Mouse (Mus musculus): ENCODE data around the gene Tdo2.

Gene Tdo2

DNA sequence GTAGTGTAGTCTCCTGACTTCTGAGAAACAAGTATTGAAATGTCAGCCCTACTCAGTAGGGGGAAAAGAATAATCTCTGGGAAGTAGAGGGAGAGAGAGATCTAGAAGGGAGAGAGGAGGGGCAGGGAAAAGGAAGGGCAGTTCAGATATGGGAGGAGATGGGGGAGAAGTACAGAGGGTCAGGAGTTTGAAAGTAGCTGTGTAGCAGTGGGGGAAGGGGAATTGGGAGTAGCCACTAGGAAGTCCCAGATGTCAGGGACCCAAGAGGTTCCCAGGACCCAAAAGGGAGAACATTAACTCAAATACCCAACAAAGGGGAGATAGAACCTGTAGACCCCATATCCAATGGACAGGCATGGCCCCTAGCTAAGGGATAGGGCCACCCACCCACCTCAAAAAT, at the start of gene Tdo2:
Gene Tdo2 (minus strand): TSS at position 101 of the 400 bp plus-strand sequence.
- in situ Hi-C loops (cut with MboI, MseI): no loop called here

GRCm38 (mm10) chr3:82023065-82023464, 47.1 kb upstream of the Tdo2 start:
- in situ Hi-C loops (cut with MboI, MseI): no loop called here

DNA sequence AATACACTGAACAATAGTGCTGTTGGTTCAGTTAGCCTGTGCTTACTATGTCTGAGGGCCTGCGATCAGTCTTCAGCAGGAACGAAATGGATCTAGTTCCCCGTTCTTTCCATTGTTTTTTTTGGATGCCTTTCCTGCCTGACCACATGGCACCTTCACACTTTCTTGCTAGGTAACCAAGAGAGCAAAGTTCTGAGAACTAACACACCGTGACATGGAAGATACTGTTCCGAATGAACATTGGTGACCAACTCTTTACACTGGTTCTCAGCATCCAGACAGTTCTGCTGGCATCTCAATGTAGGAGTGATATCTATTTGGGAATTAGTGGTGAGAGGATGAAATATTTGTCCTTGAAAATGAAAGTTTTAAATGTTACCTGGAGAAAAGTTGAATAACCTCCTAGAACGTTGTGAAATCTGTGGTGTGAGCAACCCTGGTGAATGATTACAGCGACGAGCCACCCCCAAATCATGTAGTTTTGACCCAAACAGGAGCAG, 46.5 kb upstream of the Tdo2 start:
- in situ Hi-C loops (cut with MboI, MseI): no loop called here

DNA sequence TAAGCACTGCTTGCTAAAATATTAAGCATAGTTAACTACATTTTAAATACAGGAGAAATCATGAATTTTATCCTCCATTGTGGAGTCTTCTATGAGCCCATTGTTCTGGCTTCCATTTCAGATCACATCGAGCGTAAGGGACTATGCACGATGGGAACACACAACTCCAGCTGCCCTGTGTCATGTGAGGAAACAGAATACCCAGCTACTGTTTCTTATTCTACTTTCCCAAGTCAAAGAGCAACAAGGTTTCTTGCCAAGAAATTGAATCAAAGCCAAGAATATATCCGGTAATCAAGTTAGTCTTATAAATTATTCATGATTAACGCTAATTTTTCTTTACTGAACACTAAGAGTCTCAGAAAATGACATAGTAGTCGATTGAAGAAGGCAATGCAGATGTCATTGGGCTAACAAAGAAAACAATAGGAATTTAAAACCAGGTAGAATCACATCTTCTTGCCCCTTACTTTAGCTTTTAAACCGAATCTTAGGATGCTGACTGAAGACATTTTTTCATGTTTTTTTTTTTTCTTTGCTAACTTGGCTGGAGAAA, 38.2 kb upstream of the Tdo2 start:
- in situ Hi-C loops (cut with MboI, MseI): no loop called here

- in situ Hi-C loops (cut with MboI, MseI): no loop called here
Observed at GRCm38 (mm10) chr3:82007002-82007401, 31.0 kb upstream of the Tdo2 start.

DNA sequence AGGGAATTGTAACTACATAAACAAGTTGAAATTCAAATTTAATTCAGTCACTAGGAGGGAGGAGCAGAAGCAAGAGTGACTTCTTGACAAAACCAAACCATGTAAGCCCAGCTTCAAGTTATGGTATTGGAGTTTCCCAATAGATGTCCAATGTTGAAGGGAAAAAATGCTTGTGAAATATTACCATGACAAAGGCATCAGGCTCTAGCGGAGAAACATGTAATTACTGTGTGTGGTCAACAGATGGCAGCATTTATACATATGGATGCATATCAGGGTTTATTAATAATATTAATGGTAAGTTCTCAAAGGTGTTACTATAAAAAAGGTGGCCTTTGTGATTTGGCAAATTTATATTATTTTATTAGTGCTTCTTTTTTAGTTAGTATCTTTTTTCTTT, 20.0 kb upstream of the Tdo2 start:
- in situ Hi-C loops (cut with MboI, MseI): loop anchor here in 1 of 2 experiments (10.0 kb wide), 1 partner anchor 709 kb away; no protein-coding TSS in a partner anchor

GRCm38 (mm10) chr3:81995371-81995770, 19.4 kb upstream of the Tdo2 start:
- in situ Hi-C loops (cut with MboI, MseI): loop anchor here in 1 of 2 experiments (10.0 kb wide), 1 partner anchor 709 kb away; no protein-coding TSS in a partner anchor

DNA sequence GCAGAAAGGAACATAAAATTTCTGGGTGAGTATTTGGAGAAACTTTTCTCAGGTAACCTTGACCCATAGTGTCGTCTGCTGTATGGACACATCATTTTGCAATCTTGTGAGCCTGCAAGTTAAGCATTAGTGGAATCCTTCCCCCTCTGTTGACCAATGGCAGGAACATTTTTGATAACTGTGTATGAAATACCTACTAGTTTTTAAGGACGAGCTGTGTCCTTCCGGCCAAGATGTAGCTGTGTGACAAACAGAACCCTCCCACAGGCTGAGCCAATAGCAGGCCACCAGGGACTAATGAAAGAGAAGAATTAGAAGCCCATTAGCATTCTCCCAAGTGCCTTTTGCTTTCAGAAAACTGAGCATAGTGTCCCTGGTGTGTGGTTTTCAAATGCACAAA, 14.5 kb upstream of the Tdo2 start:
- in situ Hi-C loops (cut with MboI, MseI): loop anchor here in 1 of 2 experiments (10.0 kb wide), 1 partner anchor 714 kb away; no protein-coding TSS in a partner anchor

- in situ Hi-C loops (cut with MboI, MseI): loop anchor here in 1 of 2 experiments (10.0 kb wide), 1 partner anchor 715 kb away; no protein-coding TSS in a partner anchor
Observed at GRCm38 (mm10) chr3:81989692-81990141, 13.7 kb upstream of the Tdo2 start.

- in situ Hi-C loops (cut with MboI, MseI): no loop called here
Observed at GRCm38 (mm10) chr3:81987628-81988027, 11.6 kb upstream of the Tdo2 start.

DNA sequence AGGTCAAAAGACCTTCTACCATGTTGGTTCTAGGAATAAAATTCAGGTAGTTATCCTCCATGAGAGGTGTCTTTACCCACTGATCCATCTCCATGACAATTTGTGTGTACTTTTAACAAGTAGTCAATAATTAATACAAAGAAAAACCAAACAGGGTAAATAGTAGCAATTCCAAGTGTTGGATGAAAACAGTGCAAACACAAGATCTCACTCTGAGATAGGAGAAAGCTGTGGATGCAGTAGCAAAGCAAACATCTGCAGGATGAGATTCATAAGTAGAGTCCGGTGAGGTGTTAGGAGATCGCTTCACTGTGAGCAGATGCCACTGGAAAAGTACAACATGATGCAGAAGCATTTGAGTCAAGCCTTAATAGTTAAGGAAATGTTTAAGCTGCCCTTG, 10.1 kb upstream of the Tdo2 start:
- in situ Hi-C loops (cut with MboI, MseI): no loop called here

- in situ Hi-C loops (cut with MboI, MseI): no loop called here
Observed at GRCm38 (mm10) chr3:81985100-81985499, 9.1 kb upstream of the Tdo2 start.

GRCm38 (mm10) chr3:81983120-81983895, 7.3 kb upstream of the Tdo2 start:
- in situ Hi-C loops (cut with MboI, MseI): no loop called here

- in situ Hi-C loops (cut with MboI, MseI): no loop called here
Observed at GRCm38 (mm10) chr3:81981990-81982389, 6.0 kb upstream of the Tdo2 start, which contains the start of gene Asic5. Asic5 (plus strand) TSS chr3:81982290.

GRCm38 (mm10) chr3:81981576-81981975, 5.6 kb upstream of the Tdo2 start:
- in situ Hi-C loops (cut with MboI, MseI): no loop called here

- in situ Hi-C loops (cut with MboI, MseI): no loop called here
Observed at GRCm38 (mm10) chr3:81975607-81976006, 395 bp downstream of the Tdo2 start.

GRCm38 (mm10) chr3:81964596-81964995, 11.4 kb downstream of the Tdo2 start:
- in situ Hi-C loops (cut with MboI, MseI): no loop called here

DNA sequence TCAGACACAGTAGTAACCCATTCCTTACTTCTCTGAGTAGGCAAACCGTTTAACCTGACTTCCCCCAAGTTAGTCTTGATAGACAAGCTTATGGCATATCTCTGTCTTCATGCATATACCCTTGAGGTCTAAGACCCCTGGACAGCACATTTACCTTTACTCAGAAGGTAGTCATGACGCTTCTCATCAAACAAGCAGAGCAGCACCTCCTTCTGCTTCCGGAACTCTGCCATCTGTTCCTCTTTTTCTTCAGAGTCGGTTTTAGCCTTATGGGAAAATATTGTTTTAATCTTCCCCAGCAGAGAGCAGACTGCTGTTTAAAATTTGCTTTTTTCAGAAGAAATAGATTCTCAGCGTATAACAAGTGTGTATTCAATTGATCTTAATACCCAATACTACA, 12.2 kb downstream of the Tdo2 start:
- in situ Hi-C loops (cut with MboI, MseI): no loop called here

GRCm38 (mm10) chr3:81961336-81961735, 14.7 kb downstream of the Tdo2 start:
- in situ Hi-C loops (cut with MboI, MseI): no loop called here

DNA sequence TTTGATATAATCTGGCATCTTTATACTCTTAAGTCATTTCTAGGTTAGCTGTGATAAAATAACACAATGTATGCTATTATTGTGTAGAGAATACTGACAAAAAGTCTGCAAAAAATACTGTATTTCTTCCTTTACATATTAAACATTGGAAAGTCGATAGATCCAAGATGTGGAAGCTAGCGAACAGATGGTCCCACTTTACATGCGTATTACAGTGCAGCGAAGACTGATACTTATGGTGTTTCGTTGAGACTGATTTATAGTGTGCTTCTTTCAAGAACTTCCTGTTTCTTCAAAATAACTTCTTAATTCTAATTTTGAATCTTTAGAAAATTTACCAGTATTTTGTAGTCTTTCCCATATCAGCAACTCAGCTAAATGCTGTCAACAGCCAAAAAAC, 18.5 kb downstream of the Tdo2 start:
- in situ Hi-C loops (cut with MboI, MseI): no loop called here

DNA sequence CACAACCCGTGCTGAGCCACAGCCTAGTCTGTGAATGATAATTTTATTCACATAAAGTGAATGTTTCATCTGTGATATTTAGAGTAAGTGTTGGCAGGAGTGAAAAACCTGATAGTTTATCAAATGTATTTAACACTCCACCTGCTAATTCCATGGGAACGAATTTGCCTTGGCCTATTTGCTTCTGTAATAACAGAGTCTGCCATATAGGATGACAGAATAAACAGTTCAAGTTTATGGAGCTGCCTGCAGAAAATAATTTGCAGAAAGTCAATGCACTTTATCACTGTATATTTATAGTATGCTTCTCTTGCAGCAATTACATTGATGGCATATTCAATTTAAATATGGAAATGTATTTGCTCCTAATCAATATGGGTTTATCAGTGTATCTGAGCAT, 24.2 kb downstream of the Tdo2 start:
- in situ Hi-C loops (cut with MboI, MseI): no loop called here

GRCm38 (mm10) chr3:81949048-81949447, 27.0 kb downstream of the Tdo2 start:
- in situ Hi-C loops (cut with MboI, MseI): no loop called here
